Mouse (Mus musculus): Measurements from ENCODE around the gene Tnpo3. TPM values are rescaled to one million over a fixed set of nuclear protein-coding genes. Genes with fewer than 3 reads are reported as not detected.
"Not testable (repeated sequence)": the region's sequence is repeated elsewhere in the genome, so short reads cannot be mapped to it uniquely, and the experiment has no call there.

The Tnpo3 gene
- polyA plus RNA-seq, 1 experiment from 2014 or later = 97.5 TPM

DNA sequence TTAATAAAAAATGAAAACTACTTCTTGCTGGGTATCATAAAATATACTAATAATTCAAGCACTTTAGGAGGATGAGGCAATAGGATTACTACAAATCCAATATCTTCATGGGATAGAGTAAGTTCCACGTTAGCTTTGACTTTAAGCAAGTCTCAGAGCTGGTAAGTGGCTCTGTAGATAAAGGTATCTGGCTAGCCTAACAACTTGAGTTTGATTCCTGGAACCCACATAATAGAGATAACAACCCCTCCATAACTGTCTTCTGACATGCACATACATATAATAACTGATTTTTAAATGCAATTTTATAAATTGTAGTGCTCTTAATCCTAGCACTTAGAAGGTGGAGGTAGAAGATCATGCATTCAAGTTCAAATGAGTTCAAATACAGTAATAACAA, 28.9 kb downstream of the Tnpo3 start:
- DNase-seq (ENCODE audit: low spot score) (no peak), ATAC-seq (no peak)
- Histone ChIP-seq H3K9me3 (replicated peaks; ENCODE audit: control insufficient read depth, low read length) (no peaks in the 10 kb centered on the region; the same call in 1 of the 2 replicates), H3K27me3 (replicated peaks; ENCODE audit: control insufficient read depth, insufficient read depth, low read length) (no peaks in the 10 kb centered on the region), H3K4me3 (ENCODE audit: low read depth, low read length) (no peak overlapping the region), H3K9ac (ENCODE audit: low read length) (no peak overlapping the region), H3K4me2 (ENCODE audit: low read length) (no peak overlapping the region), H3K27ac (ENCODE audit: low read depth, low read length) (no peak overlapping the region), H3K4me1 (ENCODE audit: control insufficient read depth, insufficient read depth, low read length) (no peaks in the 10 kb centered on the region), H3K36me3 (ENCODE audit: control insufficient read depth, insufficient read depth, low read length) (peaks cover 75% of the 10 kb centered on the region)
- 91% methylated on average over 1 of the region's 1 CpGs for WGBS

GRCm38 (mm10) chr6:29576388-29576787, 33.3 kb downstream of the Tnpo3 start:
- H3K4me1 ChIP-seq (ENCODE audit: control insufficient read depth, insufficient read depth, low read length); DNase-seq (ENCODE audit: low spot score); H3K4me3 ChIP-seq (ENCODE audit: low read depth, low read length); H3K9ac ChIP-seq (ENCODE audit: low read length); ATAC-seq; H3K27ac ChIP-seq (ENCODE audit: low read depth, low read length); H3K4me2 ChIP-seq (ENCODE audit: low read length); H3K9me3 ChIP-seq (replicated peaks; ENCODE audit: control insufficient read depth, low read length); H3K27me3 ChIP-seq (replicated peaks; ENCODE audit: control insufficient read depth, insufficient read depth, low read length): not testable (repeated sequence)
- 76% methylated on average over 3 of the region's 3 CpGs for WGBS
- peaks cover 86% of the 10 kb centered on the region for H3K36me3 ChIP-seq (ENCODE audit: control insufficient read depth, insufficient read depth, low read length)

DNA sequence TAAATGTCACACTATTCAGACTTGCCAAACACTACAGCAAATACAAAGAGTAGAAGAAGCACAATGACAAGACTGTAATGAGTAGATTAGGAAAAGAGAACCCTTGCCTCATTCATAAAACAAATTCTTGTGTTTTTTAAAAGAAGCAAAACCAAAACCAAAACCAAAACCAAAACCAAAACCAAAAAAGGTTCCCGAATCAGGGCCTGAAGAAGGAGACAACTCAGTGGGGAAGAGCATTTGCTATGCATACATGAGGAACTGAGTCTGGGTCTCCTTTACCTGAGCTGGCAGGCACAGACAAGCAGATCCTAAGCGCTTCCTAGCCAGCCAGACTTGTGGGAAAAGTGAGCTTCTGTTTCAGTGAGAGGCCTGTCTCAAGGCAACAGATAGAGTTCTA, 52.6 kb downstream of the Tnpo3 start:
- Histone ChIP-seq H3K36me3 (ENCODE audit: control insufficient read depth, insufficient read depth, low read length) (peaks cover 89% of the 10 kb centered on the region), H3K27ac (ENCODE audit: low read depth, low read length) (no peak overlapping the region), H3K9me3 (replicated peaks; ENCODE audit: control insufficient read depth, low read length) (no peaks in the 10 kb centered on the region), H3K4me1 (ENCODE audit: control insufficient read depth, insufficient read depth, low read length) (no peaks in the 10 kb centered on the region), H3K4me2 (ENCODE audit: low read length) (no peak overlapping the region), H3K27me3 (replicated peaks; ENCODE audit: control insufficient read depth, insufficient read depth, low read length) (no peaks in the 10 kb centered on the region), H3K4me3 (ENCODE audit: low read depth, low read length) (no peak overlapping the region), H3K9ac (ENCODE audit: low read length) (no peak overlapping the region)
- ATAC-seq = no peak
- WGBS = 96% methylated on average over 2 of the region's 2 CpGs
- no peak for DNase-seq (ENCODE audit: low spot score)

GRCm38 (mm10) chr6:29552526-29552925, 57.2 kb downstream of the Tnpo3 start:
- ATAC-seq (no peak), DNase-seq (ENCODE audit: low spot score) (no peak)
- no peaks in the 10 kb centered on the region for H3K27me3 ChIP-seq (replicated peaks; ENCODE audit: control insufficient read depth, insufficient read depth, low read length)
- WGBS = 95% methylated on average over 2 of the region's 2 CpGs
- H3K36me3 ChIP-seq (ENCODE audit: control insufficient read depth, insufficient read depth, low read length) = peaks cover 90% of the 10 kb centered on the region
- no peaks in the 10 kb centered on the region for H3K9me3 ChIP-seq (replicated peaks; ENCODE audit: control insufficient read depth, low read length)
- H3K27ac ChIP-seq (ENCODE audit: low read depth, low read length) = no peak overlapping the region
- H3K4me1 ChIP-seq (ENCODE audit: control insufficient read depth, insufficient read depth, low read length) = no peaks in the 10 kb centered on the region
- H3K9ac ChIP-seq (ENCODE audit: low read length) = no peak overlapping the region
- H3K4me2 ChIP-seq (ENCODE audit: low read length) = no peak overlapping the region
- no peak overlapping the region for H3K4me3 ChIP-seq (ENCODE audit: low read depth, low read length)

DNA sequence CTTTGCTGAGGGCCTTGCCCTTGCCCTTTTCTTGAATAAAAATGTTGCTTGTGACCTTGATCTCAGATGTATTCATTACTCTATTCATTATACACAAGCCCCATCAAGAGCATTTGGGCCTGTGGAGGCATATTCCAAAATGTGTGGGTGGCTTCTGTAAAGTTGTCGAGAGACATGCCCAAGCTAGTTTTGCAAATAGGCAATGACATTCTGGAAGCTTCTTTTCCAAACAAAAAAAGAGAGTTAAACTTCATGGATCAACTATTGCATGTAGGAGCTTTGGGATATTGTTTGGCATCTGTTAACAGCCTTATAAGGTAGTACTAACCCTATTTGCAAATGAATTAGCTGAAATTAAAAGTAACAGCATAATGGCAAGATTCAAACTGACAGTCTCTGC, 61.6 kb downstream of the Tnpo3 start:
- Histone ChIP-seq H3K9me3 (replicated peaks; ENCODE audit: control insufficient read depth, low read length) (no peaks in the 10 kb centered on the region), H3K4me1 (ENCODE audit: control insufficient read depth, insufficient read depth, low read length) (no peaks in the 10 kb centered on the region), H3K27ac (ENCODE audit: low read depth, low read length) (no peak overlapping the region), H3K27me3 (replicated peaks; ENCODE audit: control insufficient read depth, insufficient read depth, low read length) (no peaks in the 10 kb centered on the region), H3K9ac (ENCODE audit: low read length) (no peak overlapping the region), H3K4me3 (ENCODE audit: low read depth, low read length) (no peak overlapping the region), H3K4me2 (ENCODE audit: low read length) (no peak overlapping the region), H3K36me3 (ENCODE audit: control insufficient read depth, insufficient read depth, low read length) (peaks cover 86% of the 10 kb centered on the region)
- no peak for DNase-seq (ENCODE audit: low spot score)
- WGBS = 100% methylated on average over 1 of the region's 1 CpGs
- ATAC-seq = no peak

- no peak for DNase-seq (ENCODE audit: low spot score)
- Histone ChIP-seq H3K27me3 (replicated peaks; ENCODE audit: control insufficient read depth, insufficient read depth, low read length) (no peaks in the 10 kb centered on the region), H3K4me1 (ENCODE audit: control insufficient read depth, insufficient read depth, low read length) (no peaks in the 10 kb centered on the region), H3K9ac (ENCODE audit: low read length) (no peak overlapping the region), H3K4me3 (ENCODE audit: low read depth, low read length) (no peak overlapping the region), H3K4me2 (ENCODE audit: low read length) (no peak overlapping the region), H3K36me3 (ENCODE audit: control insufficient read depth, insufficient read depth, low read length) (peaks cover 86% of the 10 kb centered on the region), H3K27ac (ENCODE audit: low read depth, low read length) (no peak overlapping the region), H3K9me3 (replicated peaks; ENCODE audit: control insufficient read depth, low read length) (no peaks in the 10 kb centered on the region)
- ATAC-seq = no peak
Measured at GRCm38 (mm10) chr6:29547582-29547981, 62.1 kb downstream of the Tnpo3 start.

- no peak overlapping the region for H3K27ac ChIP-seq (ENCODE audit: low read depth, low read length)
- H3K4me1 ChIP-seq (ENCODE audit: control insufficient read depth, insufficient read depth, low read length) = no peaks in the 10 kb centered on the region
- no peaks in the 10 kb centered on the region for H3K9me3 ChIP-seq (replicated peaks; ENCODE audit: control insufficient read depth, low read length)
- ATAC-seq (no peak), DNase-seq (ENCODE audit: low spot score) (no peak)
- H3K4me2 ChIP-seq (ENCODE audit: low read length) = no peak overlapping the region
- peaks cover 83% of the 10 kb centered on the region for H3K36me3 ChIP-seq (ENCODE audit: control insufficient read depth, insufficient read depth, low read length)
- H3K9ac ChIP-seq (ENCODE audit: low read length) = no peak overlapping the region
- no peak overlapping the region for H3K4me3 ChIP-seq (ENCODE audit: low read depth, low read length)
- 93% methylated on average over 2 of the region's 2 CpGs for WGBS
- H3K27me3 ChIP-seq (replicated peaks; ENCODE audit: control insufficient read depth, insufficient read depth, low read length) = no peaks in the 10 kb centered on the region
Measured at GRCm38 (mm10) chr6:29545611-29546010, 64.1 kb downstream of the Tnpo3 start.

- Histone ChIP-seq H3K27ac (ENCODE audit: low read depth, low read length) (no peak overlapping the region), H3K9ac (ENCODE audit: low read length) (no peak overlapping the region), H3K4me3 (ENCODE audit: low read depth, low read length) (no peak overlapping the region), H3K4me1 (ENCODE audit: control insufficient read depth, insufficient read depth, low read length) (no peaks in the 10 kb centered on the region), H3K27me3 (replicated peaks; ENCODE audit: control insufficient read depth, insufficient read depth, low read length) (no peaks in the 10 kb centered on the region), H3K4me2 (ENCODE audit: low read length) (no peak overlapping the region), H3K36me3 (ENCODE audit: control insufficient read depth, insufficient read depth, low read length) (peaks cover 66% of the 10 kb centered on the region), H3K9me3 (replicated peaks; ENCODE audit: control insufficient read depth, low read length) (no peaks in the 10 kb centered on the region)
- ATAC-seq (no peak), DNase-seq (ENCODE audit: low spot score) (no peak)
- 96% methylated on average over 1 of the region's 1 CpGs for WGBS
Measured at GRCm38 (mm10) chr6:29540956-29541355, 68.7 kb downstream of the Tnpo3 start.

DNA sequence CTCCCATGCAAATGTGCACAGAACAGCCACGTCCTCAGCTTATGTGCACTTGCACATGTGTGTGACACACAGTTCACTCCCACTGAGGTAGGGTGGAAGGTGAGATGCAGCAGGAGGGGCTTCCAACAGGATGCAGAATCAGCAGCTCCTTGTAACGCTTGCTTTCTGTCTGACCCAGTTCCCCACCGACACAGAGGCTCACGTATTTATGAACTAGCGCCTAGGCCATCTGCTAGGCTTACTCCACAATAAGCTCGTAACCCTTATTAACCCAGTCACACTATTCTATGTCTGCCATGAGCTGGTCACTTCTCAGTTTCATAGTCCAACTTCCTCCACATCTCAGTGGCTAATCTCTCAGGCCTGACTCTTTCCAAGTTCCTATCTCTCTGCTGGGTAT, 69.5 kb downstream of the Tnpo3 start:
- ATAC-seq (no peak), DNase-seq (ENCODE audit: low spot score) (no peak)
- no peak overlapping the region for H3K4me2 ChIP-seq (ENCODE audit: low read length)
- H3K4me3 ChIP-seq (ENCODE audit: low read depth, low read length) = no peak overlapping the region
- WGBS = 77% methylated on average over 6 of the region's 6 CpGs
- no peak overlapping the region for H3K9ac ChIP-seq (ENCODE audit: low read length)
- no peaks in the 10 kb centered on the region for H3K9me3 ChIP-seq (replicated peaks; ENCODE audit: control insufficient read depth, low read length)
- no peaks in the 10 kb centered on the region for H3K27me3 ChIP-seq (replicated peaks; ENCODE audit: control insufficient read depth, insufficient read depth, low read length)
- H3K4me1 ChIP-seq (ENCODE audit: control insufficient read depth, insufficient read depth, low read length) = no peaks in the 10 kb centered on the region
- peaks cover 59% of the 10 kb centered on the region for H3K36me3 ChIP-seq (ENCODE audit: control insufficient read depth, insufficient read depth, low read length)
- H3K27ac ChIP-seq (ENCODE audit: low read depth, low read length) = no peak overlapping the region

Measured in forebrain, embryonic 14.5 days (tissue).